Mouse (Mus musculus) ES-Bruce4 (cell line): ENCODE measurements around the gene Chst8.

Source experiments
- CTCF ChIP-seq: IDR thresholded peaks from one replicate; pipeline ENCODE4 v1.8.1; 2011; ENCODE audit warnings: low read depth, low read length
- POLR2A ChIP-seq: IDR thresholded peaks from one replicate; pipeline ENCODE4 v1.8.1; 2011; ENCODE audit warnings: low read length; ENCODE audit not compliant: insufficient read depth

DNA sequence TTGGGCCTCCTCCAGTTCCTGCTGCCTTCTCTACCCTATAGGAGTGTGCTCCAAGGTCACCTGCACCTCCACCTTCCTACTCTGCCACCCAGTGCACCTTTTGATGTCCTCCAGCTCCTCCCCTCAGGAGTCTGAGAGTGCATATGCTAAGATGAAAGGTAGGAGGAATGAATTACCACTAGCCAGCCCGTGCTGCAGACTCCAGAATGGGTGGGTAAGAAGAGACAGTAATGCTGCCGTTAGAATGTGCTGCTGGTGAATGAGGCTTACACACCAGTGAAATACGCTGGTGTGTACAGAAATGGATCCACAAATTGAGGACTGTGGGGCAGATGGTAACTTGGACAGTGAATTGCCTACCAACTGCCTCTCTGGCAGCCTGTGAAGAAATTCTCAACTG is 112.6 kb downstream of the Chst8 start:
- TF ChIP-seq CTCF (no peak), POLR2A (no peak)
